Comparison of ENCODE assay signal across 8 mouse cellular contexts in the genomic region with DNA sequence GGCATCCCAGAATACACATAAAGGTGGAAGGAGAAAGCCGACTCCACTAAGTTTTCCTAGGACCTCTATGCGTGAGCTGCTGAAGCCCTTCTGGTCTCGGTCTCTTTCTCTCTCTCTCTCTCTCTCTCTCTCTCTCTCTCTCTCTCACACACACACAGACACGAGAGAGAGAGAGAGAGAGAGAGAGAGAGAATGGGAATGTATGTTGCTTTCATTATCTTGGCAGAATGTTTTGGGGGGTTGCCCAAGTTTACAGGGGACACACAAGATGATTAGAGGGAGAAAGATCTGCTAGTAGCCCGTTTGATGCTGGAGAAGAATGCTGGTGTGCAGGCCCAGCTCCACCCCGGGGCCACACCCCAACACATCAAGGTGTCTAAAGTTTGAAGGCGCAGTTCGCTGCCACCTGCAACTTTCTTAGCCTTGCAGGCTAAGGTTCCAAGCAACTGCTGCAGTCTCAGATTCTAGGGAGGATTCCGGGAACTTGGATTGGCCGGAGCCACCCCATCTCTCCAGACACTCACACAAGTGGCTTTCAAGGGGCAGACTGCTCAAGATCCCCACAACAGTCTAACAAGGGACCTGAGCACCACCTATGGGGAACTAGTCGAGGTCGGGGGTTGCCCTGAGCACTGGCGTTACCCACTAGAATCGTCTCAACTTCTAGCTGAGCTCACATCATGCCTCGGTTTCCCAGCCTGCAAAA. TPM values are rescaled to one million over a fixed set of nuclear protein-coding genes. Genes with fewer than 3 reads are reported as not detected.
DNase-seq lines count a peak whose midpoint lies in the region; ATAC-seq and TF ChIP-seq lines count a peak whose summit lies in the region.

No protein-coding gene starts in this region.

- H3K4me3 ChIP-seq in layer of hippocampus, adult 2 months, result peak overlapping the region; percentile 90
- peak overlapping the region; percentile 95 for H3K4me3 ChIP-seq in hindbrain, embryonic 10.5 days
- H3K4me3 ChIP-seq in midbrain, embryonic 12.5 days, result peak overlapping the region; percentile 90

- H3K27ac ChIP-seq in layer of hippocampus, adult 2 months, result peak overlapping the region; percentile 96
- peak overlapping the region; percentile 96 for H3K27ac ChIP-seq in hindbrain, embryonic 10.5 days
- H3K27ac ChIP-seq in midbrain, embryonic 12.5 days (replicated peaks), result peak overlapping the region; percentile 90; the same call in 1 of the 2 replicates

- 14% methylated on average over 15 of the region's 15 CpGs for WGBS in hindbrain, embryonic 10.5 days
- 10% methylated on average over 14 of the region's 15 CpGs for WGBS in midbrain, embryonic 12.5 days

- no peak; the same call in 1 of the 2 replicates for ATAC-seq in midbrain, embryonic 12.5 days (ENCODE audit: low FRiP score, low read depth)
- no peak for ATAC-seq in cerebellum, adult (ENCODE audit: insufficient number of reproducible peaks, low FRiP score, low TSS enrichment)

- no peak for DNase-seq in layer of hippocampus, adult 2 months (ENCODE audit: low spot score in 2 of 2)
- DNase-seq in layer of hippocampus, adult 9-10 months (ENCODE audit: low spot score), result no peak
- peak; percentile 31 for DNase-seq in NIH3T3 (ENCODE audit: low read depth)
- DNase-seq in hindbrain, embryonic 10.5 days (ENCODE audit: low spot score), result no peak
- no peak for DNase-seq in frontal cortex, postnatal 14 days (ENCODE audit: low spot score in 2 of 2)
- DNase-seq in layer of hippocampus, adult 11-12 months (ENCODE audit: low spot score), result no peak

- no peaks in the 10 kb centered on the region for H3K9me3 ChIP-seq in hindbrain, embryonic 10.5 days
- H3K9me3 ChIP-seq in midbrain, embryonic 12.5 days, result no peaks in the 10 kb centered on the region

- H3K4me2 ChIP-seq in midbrain, embryonic 12.5 days (replicated peaks), result peak overlapping the region; percentile 88

- TF ChIP-seq CTCF in layer of hippocampus, adult 2 months (conservative IDR thresholded peaks at IDR 0.05), result no peak

- H3K27me3 ChIP-seq in hindbrain, embryonic 10.5 days (ENCODE audit: insufficient read depth, poor library complexity, severe bottlenecking), result peaks cover 58% of the 10 kb centered on the region
- peaks cover 38% of the 10 kb centered on the region for H3K27me3 ChIP-seq in midbrain, embryonic 12.5 days

- peaks cover 65% of the 10 kb centered on the region for H3K4me1 ChIP-seq in hindbrain, embryonic 10.5 days (replicated peaks)
- peaks cover 54% of the 10 kb centered on the region for H3K4me1 ChIP-seq in midbrain, embryonic 12.5 days

- peaks cover 8% of the 10 kb centered on the region for H3K36me3 ChIP-seq in hindbrain, embryonic 10.5 days
- H3K36me3 ChIP-seq in midbrain, embryonic 12.5 days, result peaks cover 4% of the 10 kb centered on the region

- H3K9ac ChIP-seq in midbrain, embryonic 12.5 days (replicated peaks), result peak overlapping the region; percentile 88; the same call in 1 of the 2 replicates

RNA-seq across cellular contexts. Expression of a gene that starts 0.9 kb away (rescaled TPM):
- 1 to 10 TPM; 7.5 to 8.5 TPM for total RNA-seq in layer of hippocampus, adult 2 months (2021)
- polyA plus RNA-seq in hindbrain, embryonic 10.5 days (2016; fragmentation: Nextera tagmentation; extraction: Ambion mirVana), result 11.1 and 15.0 TPM in 2 replicates
- 4.0 and 5.6 TPM in 2 replicates for polyA plus RNA-seq in midbrain, embryonic 12.5 days (2016; fragmentation: Nextera tagmentation; extraction: Ambion mirVana)

RNA-seq across cellular contexts. Expression of a gene that starts 4.9 kb away (rescaled TPM):
- 100 to 1,000 TPM; 365 to 385 TPM for total RNA-seq in layer of hippocampus, adult 2 months (2021)
- polyA plus RNA-seq in hindbrain, embryonic 10.5 days (2016; fragmentation: Nextera tagmentation; extraction: Ambion mirVana), result 130 and 152 TPM in 2 replicates
- polyA plus RNA-seq in midbrain, embryonic 12.5 days (2016; fragmentation: Nextera tagmentation; extraction: Ambion mirVana), result 157 and 167 TPM in 2 replicates

RNA-seq across cellular contexts. Expression of a gene that starts 9.2 kb away (rescaled TPM):
- 1 to 10 TPM; 5.6 to 7.1 TPM for total RNA-seq in layer of hippocampus, adult 2 months (2021)
- 0.72 and 0.80 TPM in 2 replicates for polyA plus RNA-seq in hindbrain, embryonic 10.5 days (2016; fragmentation: Nextera tagmentation; extraction: Ambion mirVana)
- polyA plus RNA-seq in midbrain, embryonic 12.5 days (2016; fragmentation: Nextera tagmentation; extraction: Ambion mirVana), result 1.4 and 1.5 TPM in 2 replicates

RNA-seq across cellular contexts. Expression of a gene that starts 15.3 kb away (rescaled TPM):
- not detected for total RNA-seq in layer of hippocampus, adult 2 months (2021)
- polyA plus RNA-seq in hindbrain, embryonic 10.5 days (2016; fragmentation: Nextera tagmentation; extraction: Ambion mirVana), result 2.6 and 4.5 TPM in 2 replicates
- polyA plus RNA-seq in midbrain, embryonic 12.5 days (2016; fragmentation: Nextera tagmentation; extraction: Ambion mirVana), result 27.9 and 34.2 TPM in 2 replicates

RNA-seq across cellular contexts. Expression of a gene that starts 17.2 kb away (rescaled TPM):
- total RNA-seq in layer of hippocampus, adult 2 months (2021), result 10 to 100 TPM; 57.7 to 59.3 TPM
- 68.3 and 77.3 TPM in 2 replicates for polyA plus RNA-seq in hindbrain, embryonic 10.5 days (2016; fragmentation: Nextera tagmentation; extraction: Ambion mirVana)
- polyA plus RNA-seq in midbrain, embryonic 12.5 days (2016; fragmentation: Nextera tagmentation; extraction: Ambion mirVana), result 65.4 and 68.4 TPM in 2 replicates
